Mouse (Mus musculus) stomach, postnatal 0 days (tissue): ENCODE results near the gene Samd4b.

Experiments
- CTCF ChIP-seq: IDR thresholded peaks from 2 replicates; pipeline ENCODE4 v1.5.1; 2016; ENCODE audit warnings: antibody characterized with exemption, low read depth, mild to moderate bottlenecking, moderate library complexity
- EP300 ChIP-seq: optimal IDR thresholded peaks from 2 replicates; pipeline ENCODE3; 2016; ENCODE audit warnings: antibody characterized with exemption

- TF ChIP-seq CTCF (no peak), EP300 (no peak)
Observed at GRCm38 (mm10) chr7:28362441-28363060, 235.4 kb downstream of the Samd4b start.
